Mouse (Mus musculus) liver, postnatal 0 days (tissue): ENCODE measurements at regions not wholly inside any gene's neighbourhood (a gene's known extent, or its start where the extent isn't known, plus 50 kb on each side); places are given as distances from the start of the nearest gene placed in this dataset.

Experiments used
- CTCF ChIP-seq: sonication (generic); IDR thresholded peaks from 2 replicates; pipeline ENCODE4 v1.5.1; 2016; ENCODE audit warnings: antibody characterized with exemption, low read depth
- EP300 ChIP-seq: IDR thresholded peaks from 2 replicates; pipeline ENCODE4 v1.6.1; 2016; ENCODE audit warnings: antibody characterized with exemption, low read depth, mild to moderate bottlenecking

DNA sequence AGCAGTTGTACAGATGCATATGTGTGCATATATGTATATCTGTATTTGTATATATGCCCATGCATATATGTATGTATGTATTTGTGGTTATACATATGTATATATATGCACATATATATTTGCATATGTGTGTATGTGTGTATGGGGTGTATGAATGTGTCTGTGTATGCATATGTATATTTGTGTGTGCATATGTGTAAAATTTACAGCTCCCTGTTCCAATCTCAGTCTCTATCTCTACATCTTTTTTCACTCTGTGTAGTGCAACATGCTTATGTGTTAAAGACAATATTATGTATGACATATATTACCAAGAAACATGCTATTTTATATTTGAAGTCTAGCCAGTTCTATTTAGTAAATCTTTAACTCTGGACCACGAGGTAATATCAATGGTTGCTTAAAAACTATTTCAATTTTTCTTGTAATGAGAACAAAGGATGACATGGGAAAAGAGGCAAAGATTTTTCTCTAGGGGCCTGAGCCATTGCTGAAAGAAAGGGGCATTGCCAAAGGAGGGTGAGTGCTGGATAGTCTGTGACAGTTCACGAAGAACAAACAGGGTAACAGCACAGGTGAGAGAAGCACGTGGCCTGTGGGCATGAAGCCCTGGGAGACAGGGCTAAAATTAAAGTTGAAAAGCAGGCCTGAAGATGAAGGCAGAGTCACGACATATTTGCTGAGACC is 769.0 kb downstream of the Ryr2 start:
- TF ChIP-seq CTCF = no peak
- no peak for TF ChIP-seq EP300
